Mouse (Mus musculus) megakaryocyte, embryonic 14.5 days (primary cell): ENCODE measurements around the gene Nfu1.

ENCODE experiments used
- FLI1 ChIP-seq: IDR thresholded peaks from 2 replicates; pipeline ENCODE4 v1.6.1; 2012; ENCODE audit warnings: low read length, inconsistent platforms, mixed read lengths
- GATA1 ChIP-seq: IDR thresholded peaks from 3 replicates; pipeline ENCODE4 v1.6.1; 2012; ENCODE audit warnings: mixed read lengths, low read length, inconsistent platforms, borderline replicate concordance

DNA sequence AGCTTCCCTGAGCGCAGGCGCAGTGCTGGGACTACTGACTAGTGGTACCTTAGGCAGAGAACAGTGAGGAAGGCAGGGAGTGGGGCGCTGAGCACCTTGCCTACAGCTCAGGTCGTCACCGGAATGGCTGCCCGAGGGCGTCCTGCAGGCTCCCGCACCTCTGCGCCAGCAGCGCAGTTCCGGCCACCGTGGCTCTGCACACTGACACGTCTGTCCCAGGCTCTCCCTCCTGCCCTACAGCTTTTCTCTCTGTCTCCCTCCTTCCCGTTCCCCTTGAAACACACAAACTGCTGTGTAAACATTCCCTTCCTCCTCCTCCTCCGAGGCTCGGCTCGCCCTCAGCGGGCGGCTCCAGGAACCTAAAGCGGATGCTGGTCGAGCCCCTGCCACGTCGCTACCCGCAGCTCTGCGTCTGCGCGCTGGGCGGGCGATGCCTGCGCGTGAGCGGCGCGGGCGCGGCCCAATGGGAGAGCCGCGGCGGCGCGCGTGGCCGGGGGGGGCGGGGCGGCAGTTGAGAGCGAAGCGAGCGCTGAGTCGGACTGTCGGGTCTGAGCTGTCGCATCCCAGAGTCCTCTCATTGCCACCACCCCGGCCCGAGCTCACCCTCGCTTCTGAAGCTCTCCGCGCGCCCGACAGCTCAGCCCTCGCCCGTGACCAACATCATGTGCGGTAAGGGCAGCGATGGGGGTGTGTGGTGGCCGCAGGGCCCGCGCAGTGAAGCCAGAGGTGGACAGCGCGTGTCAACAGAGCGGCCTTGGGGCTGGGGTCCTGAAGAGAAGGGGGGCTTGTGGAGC, 33.5 kb downstream of the Nfu1 start, which contains the start of gene Gfpt1:
- no peak for TF ChIP-seq GATA1
- no peak for TF ChIP-seq FLI1
